Mouse (Mus musculus): ENCODE data around the gene Cdc6.

The Cdc6 gene

GRCm38 (mm10) chr11:98907437-98908173, at the start of gene Cdc6:
Cdc6 (plus strand) TSS chr11:98907801.
- in situ Hi-C loops (cut with MboI, MseI): no loop called here

- in situ Hi-C loops (cut with MboI, MseI): no loop called here
Measured at GRCm38 (mm10) chr11:98858759-98859731, 48.6 kb upstream of the Cdc6 start.

GRCm38 (mm10) chr11:98863028-98863750, 44.4 kb upstream of the Cdc6 start, which contains the start of gene Wipf2:
Wipf2 (plus strand) TSS chr11:98863638.
- in situ Hi-C loops (cut with MboI, MseI): loop anchor here (5.0 to 10.0 kb wide), 2 partner anchors 39 to 1982 kb away; no protein-coding TSS in a partner anchor

- in situ Hi-C loops (cut with MboI, MseI): loop anchor here (5.0 to 10.0 kb wide), 2 partner anchors 38 to 1981 kb away; no protein-coding TSS in a partner anchor
Measured at GRCm38 (mm10) chr11:98863751-98864429, 43.7 kb upstream of the Cdc6 start.

- in situ Hi-C loops (cut with MboI, MseI): loop anchor here (10.0 kb wide), 1 partner anchor 1978 kb away; no protein-coding TSS in a partner anchor
Measured at GRCm38 (mm10) chr11:98867293-98867692, 40.3 kb upstream of the Cdc6 start.

- in situ Hi-C loops (cut with MboI, MseI): loop anchor here (10.0 kb wide), 1 partner anchor 1975 kb away; no protein-coding TSS in a partner anchor
Measured at GRCm38 (mm10) chr11:98869906-98870305, 37.7 kb upstream of the Cdc6 start.

GRCm38 (mm10) chr11:98870791-98871190, 36.8 kb upstream of the Cdc6 start:
- in situ Hi-C loops (cut with MboI, MseI): no loop called here

GRCm38 (mm10) chr11:98871416-98871815, 36.2 kb upstream of the Cdc6 start:
- in situ Hi-C loops (cut with MboI, MseI): no loop called here

GRCm38 (mm10) chr11:98872040-98872439, 35.6 kb upstream of the Cdc6 start:
- in situ Hi-C loops (cut with MboI, MseI): no loop called here

- in situ Hi-C loops (cut with MboI, MseI): no loop called here
Measured at GRCm38 (mm10) chr11:98873900-98874299, 33.7 kb upstream of the Cdc6 start.

- in situ Hi-C loops (cut with MboI, MseI): no loop called here
Measured at GRCm38 (mm10) chr11:98877001-98877400, 30.6 kb upstream of the Cdc6 start.

GRCm38 (mm10) chr11:98887703-98888102, 19.9 kb upstream of the Cdc6 start:
- in situ Hi-C loops (cut with MboI, MseI): no loop called here

GRCm38 (mm10) chr11:98889077-98889476, 18.5 kb upstream of the Cdc6 start:
- in situ Hi-C loops (cut with MboI, MseI): no loop called here

- in situ Hi-C loops (cut with MboI, MseI): no loop called here
Measured at GRCm38 (mm10) chr11:98889977-98890376, 17.6 kb upstream of the Cdc6 start.

GRCm38 (mm10) chr11:98892426-98892825, 15.2 kb upstream of the Cdc6 start:
- in situ Hi-C loops (cut with MboI, MseI): no loop called here

GRCm38 (mm10) chr11:98900529-98901125, 7.0 kb upstream of the Cdc6 start:
- in situ Hi-C loops (cut with MboI, MseI): loop anchor here (5.0 kb wide), 1 partner anchor 38 kb away; the partner anchor contains the start of gene Wipf2

GRCm38 (mm10) chr11:98902621-98903245, 4.9 kb upstream of the Cdc6 start:
- in situ Hi-C loops (cut with MboI, MseI): loop anchor here (5.0 kb wide), 1 partner anchor 40 kb away; the partner anchor contains the start of gene Wipf2

GRCm38 (mm10) chr11:98904577-98904976, 3.0 kb upstream of the Cdc6 start:
- in situ Hi-C loops (cut with MboI, MseI): loop anchor here (5.0 kb wide), 1 partner anchor 42 kb away; the partner anchor contains the start of gene Wipf2

- in situ Hi-C loops (cut with MboI, MseI): no loop called here
Measured at GRCm38 (mm10) chr11:98905033-98905432, 2.6 kb upstream of the Cdc6 start.

GRCm38 (mm10) chr11:98905583-98905982, 2.0 kb upstream of the Cdc6 start:
- in situ Hi-C loops (cut with MboI, MseI): no loop called here
